Mouse (Mus musculus): Measurements from ENCODE around the gene Ece1. TPM values are rescaled to one million over a fixed set of nuclear protein-coding genes. Genes with fewer than 3 reads are reported as not detected.

The Ece1 gene
- total and polyA plus RNA-seq, 3 experiments, result 25.3 to 43.8 TPM; not detected in 1

DNA sequence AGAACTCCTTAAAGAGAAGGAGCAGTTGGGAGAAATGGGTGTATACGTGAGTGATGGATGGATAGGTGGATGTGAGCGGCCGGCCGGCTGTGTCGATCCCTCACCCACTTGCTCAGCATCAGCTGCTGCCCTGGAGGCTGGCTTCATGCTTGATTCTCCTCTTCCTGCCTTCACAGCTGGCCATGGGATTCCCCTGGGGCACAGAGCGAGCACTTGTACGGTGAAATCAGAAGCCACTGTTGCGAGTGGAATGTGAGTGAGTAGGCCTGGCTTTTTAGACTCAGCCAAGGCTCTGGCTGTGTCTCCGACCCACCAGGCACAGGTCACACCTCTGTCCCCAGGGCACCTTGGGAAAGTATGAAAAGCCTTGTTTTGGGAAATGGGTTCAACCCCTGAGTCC, 20.6 kb downstream of the Ece1 start:
- no peak for TF ChIP-seq MAFK (IDR thresholded peaks at IDR 0.05; ENCODE audit: borderline replicate concordance, low read depth, low read length)
- no peak for TF ChIP-seq TAL1 (IDR thresholded peaks at IDR 0.05; ENCODE audit: low read length)
- TF ChIP-seq CTCF (IDR thresholded peaks at IDR 0.05 in 2 of 3, conservative IDR thresholded peaks at IDR 0.05 in 1 of 3; ENCODE audit: control insufficient read depth in 1 of 3, insufficient read depth in 1 of 3, low read depth in 2 of 3, low read length in 3 of 3, poor library complexity in 1 of 3, severe bottlenecking in 1 of 3), result no peak
- TF ChIP-seq TCF12 (IDR thresholded peaks at IDR 0.05; ENCODE audit: low read depth, low read length), result no peak
- no peak for TF ChIP-seq USF2 (IDR thresholded peaks at IDR 0.05; ENCODE audit: borderline replicate concordance in 1 of 2, insufficient read depth in 1 of 2, low read depth in 1 of 2, low read length in 2 of 2)
- TF ChIP-seq GABPA (IDR thresholded peaks at IDR 0.05; ENCODE audit: low read depth, low read length), result no peak
- no peak for TF ChIP-seq MXI1 (IDR thresholded peaks at IDR 0.05; ENCODE audit: low read depth, low read length)
- no peak for TF ChIP-seq POLR2AphosphoS5 (IDR thresholded peaks at IDR 0.05; ENCODE audit: borderline replicate concordance, low read depth, low read length)
- no peak for TF ChIP-seq E2F4 (IDR thresholded peaks at IDR 0.05; ENCODE audit: borderline replicate concordance, low read depth, low read length)
- TF ChIP-seq MAZ (IDR thresholded peaks at IDR 0.05; ENCODE audit: low read depth, low read length), result no peak
- TF ChIP-seq MAX (IDR thresholded peaks at IDR 0.05; ENCODE audit: low read length), result no peak
- no peak for TF ChIP-seq KAT2A (conservative IDR thresholded peaks at IDR 0.05; ENCODE audit: low read depth, low read length)
- TF ChIP-seq NRF1 (IDR thresholded peaks at IDR 0.05; ENCODE audit: insufficient read depth, low read depth, low read length, poor library complexity, severe bottlenecking), result no peak
- TF ChIP-seq ZKSCAN1 (IDR thresholded peaks at IDR 0.05; ENCODE audit: low read depth, low read length), result no peak
- no peak for TF ChIP-seq ETS1 (IDR thresholded peaks at IDR 0.05; ENCODE audit: low read depth, low read length)
- no peak for TF ChIP-seq SMC3 (IDR thresholded peaks at IDR 0.05; ENCODE audit: low read depth, low read length)
- TF ChIP-seq HCFC1 (IDR thresholded peaks at IDR 0.05; ENCODE audit: low read depth, low read length), result no peak
- TF ChIP-seq USF1 (IDR thresholded peaks at IDR 0.05; ENCODE audit: low read depth, low read length), result no peak
- no peak for TF ChIP-seq ZMIZ1 (IDR thresholded peaks at IDR 0.05; ENCODE audit: low read depth, low read length)
- no peak for TF ChIP-seq CHD2 (IDR thresholded peaks at IDR 0.05; ENCODE audit: low read length)
- Histone ChIP-seq H3K4me3 (ENCODE audit: control insufficient read depth in 1 of 2, insufficient read depth in 1 of 2, low read depth in 2 of 2, low read length in 2 of 2) (no peak overlapping the region), H3K79me2 (ENCODE audit: control insufficient read depth, insufficient read depth, low read length, poor library complexity) (no peaks in the 10 kb centered on the region), H3K27me3 (ENCODE audit: control insufficient read depth in 1 of 2, insufficient read depth in 2 of 2, low read length in 2 of 2) (no peaks in the 10 kb centered on the region), H3K9me3 (replicated peaks; ENCODE audit: insufficient read depth, low read length) (no peaks in the 10 kb centered on the region), H3K36me3 (ENCODE audit: control insufficient read depth in 1 of 2, insufficient read depth in 2 of 2, low read length in 2 of 2) (no peaks in the 10 kb centered on the region), H3K9ac (ENCODE audit: control insufficient read depth, low read depth, low read length, poor library complexity, severe bottlenecking) (no peak overlapping the region), H3K27ac (ENCODE audit: control insufficient read depth, low read depth, low read length) (no peak overlapping the region), H3K4me1 (ENCODE audit: control insufficient read depth in 1 of 2, insufficient read depth in 2 of 2, low read length in 2 of 2) (no peaks in the 10 kb centered on the region)
- DNase-seq (ENCODE audit: low read depth, low spot score), result no peak

DNA sequence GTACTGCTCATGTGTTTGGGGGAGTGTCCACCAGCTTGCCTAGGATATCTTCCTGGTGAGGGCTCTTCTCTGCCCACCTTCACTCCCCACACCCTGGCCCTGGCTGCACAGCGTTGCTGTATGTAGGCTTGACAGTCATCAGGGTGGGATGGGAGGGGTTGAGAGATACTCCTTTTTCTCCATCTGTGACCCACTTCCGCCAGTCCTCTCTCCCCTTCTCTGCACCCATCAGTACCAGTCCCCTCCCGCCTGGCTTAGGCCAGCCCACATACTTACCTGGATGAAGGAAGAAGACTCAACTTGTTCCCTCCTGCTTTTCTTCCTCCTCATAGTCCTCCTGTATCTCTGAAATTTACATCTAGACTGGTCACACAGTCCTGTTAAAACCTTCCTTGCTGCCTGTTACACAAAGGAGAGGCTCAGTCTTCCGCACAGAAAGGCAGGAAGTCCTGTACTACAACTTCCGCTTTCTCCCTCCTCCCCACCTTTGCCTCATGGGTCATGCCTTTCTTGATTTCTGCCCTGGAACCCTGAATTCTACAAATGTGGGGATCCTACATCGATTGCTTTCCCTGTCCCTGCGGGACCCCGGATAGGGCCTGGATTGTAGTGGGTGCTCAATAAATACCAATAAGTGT, 21.6 kb downstream of the Ece1 start:
- H3K4me1 ChIP-seq (ENCODE audit: control insufficient read depth in 1 of 2, insufficient read depth in 2 of 2, low read length in 2 of 2), result no peaks in the 10 kb centered on the region
- H3K9ac ChIP-seq (ENCODE audit: control insufficient read depth, low read depth, low read length, poor library complexity, severe bottlenecking), result no peak overlapping the region
- TF ChIP-seq GATA1 (IDR thresholded peaks at IDR 0.05; ENCODE audit: low read depth, low read length) (no peak), TAL1 (IDR thresholded peaks at IDR 0.05; ENCODE audit: low read length) (no peak)
- no peak overlapping the region for H3K4me3 ChIP-seq (ENCODE audit: control insufficient read depth in 1 of 2, insufficient read depth in 1 of 2, low read depth in 2 of 2, low read length in 2 of 2)
- no peak for DNase-seq (ENCODE audit: low read depth, low spot score)
- H3K79me2 ChIP-seq (ENCODE audit: control insufficient read depth, insufficient read depth, low read length, poor library complexity), result no peaks in the 10 kb centered on the region
- H3K36me3 ChIP-seq (ENCODE audit: control insufficient read depth in 1 of 2, insufficient read depth in 2 of 2, low read length in 2 of 2), result no peaks in the 10 kb centered on the region
- H3K27me3 ChIP-seq (ENCODE audit: control insufficient read depth in 1 of 2, insufficient read depth in 2 of 2, low read length in 2 of 2), result no peaks in the 10 kb centered on the region
- H3K27ac ChIP-seq (ENCODE audit: control insufficient read depth, low read depth, low read length), result no peak overlapping the region
- H3K9me3 ChIP-seq (replicated peaks; ENCODE audit: insufficient read depth, low read length), result no peaks in the 10 kb centered on the region
